Mouse (Mus musculus): ENCODE data around the gene Csnk1g1.

The Csnk1g1 gene

GRCm38 (mm10) chr9:65998965-65999364, 90.2 kb downstream of the Csnk1g1 start:
- DNase-seq, result no peak

DNA sequence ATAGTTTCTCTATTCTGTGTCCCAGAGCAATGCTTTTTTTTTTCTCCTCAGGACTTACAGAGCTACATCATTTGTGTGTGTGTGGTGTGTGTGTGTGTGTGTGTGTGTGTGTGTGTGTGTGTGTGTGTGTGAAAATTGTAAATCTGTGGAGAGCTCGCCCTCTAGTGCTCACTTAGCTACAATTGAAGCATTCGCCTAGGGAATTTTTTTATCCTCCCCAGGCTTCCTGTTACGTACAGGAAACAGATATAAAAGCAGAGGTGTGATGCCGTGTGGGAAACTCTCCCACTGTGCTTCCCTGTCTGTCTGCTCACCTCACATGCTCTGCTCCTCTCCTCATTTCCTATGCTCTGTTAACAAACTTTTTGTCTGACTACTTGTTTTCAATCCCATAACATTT, 95.7 kb downstream of the Csnk1g1 start:
- DNase-seq, result peak; percentile 25 to 40

- DNase-seq, result peak; percentile 51 to 64
Observed at GRCm38 (mm10) chr9:66007603-66008202, 99.0 kb downstream of the Csnk1g1 start.

DNA sequence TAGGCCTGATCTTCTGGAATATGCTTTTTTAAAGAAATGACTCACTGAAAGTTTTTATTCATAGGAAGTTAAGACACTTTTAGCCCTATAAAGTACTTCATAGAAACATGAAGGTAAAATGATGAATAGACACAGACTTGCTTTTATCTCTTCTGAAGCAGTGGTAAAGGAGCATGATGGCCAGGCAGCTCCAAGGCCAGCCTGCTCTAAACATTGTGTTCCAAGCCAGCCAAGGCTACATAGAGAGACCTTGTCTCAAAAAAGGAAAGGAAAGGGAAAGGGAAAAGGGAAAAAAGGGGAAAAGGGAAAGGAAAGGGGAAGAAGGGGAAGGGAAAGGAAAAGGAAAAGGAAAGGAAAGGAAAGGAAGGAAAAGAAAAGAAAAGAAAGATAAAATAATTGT, 111.9 kb downstream of the Csnk1g1 start:
- no peak for DNase-seq

- DNase-seq, result no peak
Observed at GRCm38 (mm10) chr9:66038082-66038481, 129.4 kb downstream of the Csnk1g1 start.

DNA sequence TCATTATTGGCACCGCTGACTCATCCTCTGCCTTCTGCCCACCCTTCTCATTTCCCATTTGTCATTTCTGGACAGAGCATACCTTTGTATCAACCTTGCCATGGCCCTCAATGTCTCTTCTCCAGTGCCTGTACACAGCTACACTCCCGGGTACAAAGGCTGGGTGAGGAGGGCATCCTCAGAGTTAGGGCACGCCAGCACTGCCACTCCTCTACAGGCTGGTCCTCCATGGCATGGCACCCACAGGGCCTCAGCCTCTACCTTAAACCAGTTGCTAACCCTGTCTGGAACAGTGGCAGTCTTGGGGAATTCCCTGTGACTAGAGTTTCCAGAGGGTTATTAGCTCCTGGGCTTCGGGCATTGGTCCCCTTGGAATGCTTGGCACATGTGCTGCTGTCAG, 129.9 kb downstream of the Csnk1g1 start:
- DNase-seq, result no peak

DNA sequence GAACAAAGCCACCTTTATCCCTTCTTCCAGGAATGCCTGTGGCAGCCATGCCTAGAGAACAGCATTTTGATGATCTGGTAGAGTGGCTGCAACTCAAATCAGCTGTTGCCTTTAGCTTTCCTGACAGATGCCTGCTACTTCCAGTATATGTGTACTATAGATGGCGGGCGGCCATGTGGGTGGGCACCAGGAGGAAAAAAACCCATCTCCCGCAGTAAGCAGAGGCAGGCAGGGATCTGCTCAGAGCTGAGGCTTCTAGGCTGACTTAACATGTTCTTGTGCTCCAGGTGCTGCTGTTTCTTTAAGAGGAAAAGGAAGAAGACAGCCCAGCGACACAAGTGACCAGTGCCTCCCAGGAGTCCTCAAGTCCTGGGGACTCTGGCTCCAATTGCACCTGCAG, 130.6 kb downstream of the Csnk1g1 start:
- DNase-seq, result no peak

DNA sequence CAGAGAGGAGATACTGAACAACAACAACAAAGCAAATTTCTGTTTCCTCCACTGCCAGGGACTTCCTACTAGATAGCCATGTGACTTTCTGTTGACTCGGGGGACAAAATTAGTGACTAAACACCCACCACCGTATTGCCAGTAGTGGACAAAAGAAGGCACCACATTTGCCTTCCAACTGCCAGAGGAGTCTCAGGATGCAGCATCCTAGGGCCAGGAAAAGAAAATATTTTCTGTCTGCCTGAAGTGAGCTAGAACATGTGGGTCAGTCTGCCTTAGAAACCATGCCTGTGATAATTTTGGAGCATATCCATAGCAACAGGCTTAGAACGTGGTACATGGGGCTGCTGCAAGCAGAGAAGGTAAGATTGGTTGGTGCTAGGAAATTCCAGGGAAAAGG, 132.1 kb downstream of the Csnk1g1 start:
- DNase-seq, result no peak

DNA sequence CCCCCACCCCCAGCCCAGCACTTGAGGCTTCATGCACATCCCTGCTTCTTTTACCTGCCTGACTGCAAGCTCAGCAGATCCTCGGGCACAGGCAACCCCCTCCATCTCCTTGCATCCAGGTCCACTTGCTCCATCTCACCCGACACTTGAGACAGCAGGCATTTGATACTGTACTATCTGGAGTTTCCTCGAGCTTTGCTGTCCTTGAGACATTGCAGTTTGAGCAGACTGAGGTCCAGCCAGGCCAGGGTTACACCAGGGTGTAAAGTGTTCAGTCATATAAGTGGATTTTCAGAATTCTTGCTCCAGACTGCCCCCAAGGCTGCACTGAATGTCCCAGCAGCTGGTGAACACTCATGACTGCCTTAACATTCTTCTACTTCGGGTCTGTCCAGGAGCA, 133.6 kb downstream of the Csnk1g1 start:
- no peak for DNase-seq

GRCm38 (mm10) chr9:66043241-66043640, 134.5 kb downstream of the Csnk1g1 start:
- no peak for DNase-seq

- DNase-seq, result no peak
Observed at GRCm38 (mm10) chr9:66049931-66050601, 141.3 kb downstream of the Csnk1g1 start.

GRCm38 (mm10) chr9:66051493-66051892, 142.8 kb downstream of the Csnk1g1 start:
- DNase-seq, result no peak

DNA sequence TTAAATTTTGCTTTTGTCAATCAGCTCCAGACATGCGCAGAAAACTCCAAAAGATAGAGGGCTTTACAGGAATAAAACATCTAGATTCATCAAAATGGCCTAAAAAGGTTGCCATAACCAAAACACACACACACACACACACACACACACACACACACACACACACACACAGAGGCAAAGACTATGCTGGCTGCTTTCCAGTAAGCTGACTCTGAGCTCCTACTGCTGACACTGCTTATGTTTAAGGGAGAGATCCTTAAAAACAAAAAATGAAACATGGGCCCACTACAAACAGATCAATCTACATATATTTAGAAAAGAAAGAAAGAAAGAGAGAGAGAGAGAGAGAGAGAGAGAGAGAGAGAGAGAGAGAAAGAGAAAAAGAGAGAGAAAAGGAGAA, 144.0 kb downstream of the Csnk1g1 start:
- no peak for DNase-seq

DNA sequence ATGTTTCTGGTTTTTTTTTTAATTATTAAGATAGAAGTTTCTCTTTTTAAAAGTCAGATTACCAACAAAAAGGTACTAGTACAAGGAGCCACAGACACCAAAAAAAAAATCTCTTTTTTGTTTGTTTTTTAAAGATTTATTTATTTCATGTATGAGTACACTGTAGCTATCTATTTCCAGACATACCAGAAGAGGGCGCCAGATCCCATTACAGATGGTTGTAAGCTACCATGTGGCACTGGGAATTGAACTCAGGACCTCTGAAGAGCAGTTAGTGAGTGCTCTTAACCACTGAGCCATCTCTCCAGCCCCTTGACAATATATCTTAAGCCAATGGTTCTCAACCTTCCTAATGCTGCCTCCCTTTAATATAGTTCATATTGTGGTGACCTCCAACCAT, 144.9 kb downstream of the Csnk1g1 start:
- no peak for DNase-seq

DNA sequence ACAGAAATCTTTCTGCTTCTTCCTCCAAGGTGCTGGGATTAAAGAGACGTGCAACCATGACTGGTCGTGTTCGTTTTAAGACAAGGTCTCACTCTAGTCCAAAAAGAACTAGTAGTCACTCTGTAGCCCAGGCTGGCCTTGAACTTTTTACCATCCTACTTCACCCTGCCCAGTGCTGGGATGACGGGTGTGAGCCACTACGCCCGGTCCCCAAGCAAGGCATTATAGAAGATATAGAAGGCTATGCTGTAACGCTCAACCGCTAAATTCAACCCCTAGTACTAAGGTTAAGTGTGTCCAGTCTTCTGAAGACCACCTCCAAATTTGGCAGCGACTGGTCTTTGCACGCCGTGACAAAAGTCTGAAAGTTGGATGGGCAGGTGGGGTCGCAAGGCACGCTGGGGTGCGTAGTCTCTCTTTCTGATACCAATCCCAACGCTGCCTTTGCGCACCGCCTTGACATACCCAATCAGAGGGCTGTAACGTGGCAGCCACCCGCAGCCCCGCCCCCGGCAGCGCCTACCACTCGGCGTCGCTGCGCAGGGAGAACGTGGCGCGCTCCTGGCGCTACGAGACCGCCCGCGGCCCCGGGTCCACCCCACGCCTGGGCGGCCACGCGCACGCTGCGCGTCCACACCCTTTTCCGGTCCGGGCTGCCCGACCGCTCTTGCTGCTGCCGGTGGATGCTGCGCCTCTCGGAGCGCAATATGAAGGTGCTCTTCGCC, 151.0 kb downstream of the Csnk1g1 start, which contains the start of gene Ppib:
Ppib (plus strand) TSS at position 640 of the 725 bp plus-strand sequence.
- DNase-seq, result peak; percentile 99

DNA sequence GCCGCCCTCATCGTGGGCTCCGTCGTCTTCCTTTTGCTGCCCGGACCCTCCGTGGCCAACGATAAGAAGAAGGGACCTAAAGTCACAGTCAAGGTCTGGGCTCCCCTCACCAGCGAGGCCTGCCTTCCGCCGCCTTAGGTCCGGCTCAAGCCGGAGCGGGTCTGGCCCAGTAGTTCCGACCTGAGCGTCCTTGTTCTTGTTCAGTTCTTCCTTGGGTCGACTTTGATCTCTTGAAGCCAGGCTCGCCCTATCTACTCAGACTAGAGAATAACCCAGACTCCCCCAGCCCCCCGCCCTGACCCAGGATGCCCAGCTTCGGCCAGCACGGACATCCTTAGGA, 151.6 kb downstream of the Csnk1g1 start:
- no peak for DNase-seq

GRCm38 (mm10) chr9:66060986-66061385, 152.3 kb downstream of the Csnk1g1 start:
- no peak for DNase-seq

DNA sequence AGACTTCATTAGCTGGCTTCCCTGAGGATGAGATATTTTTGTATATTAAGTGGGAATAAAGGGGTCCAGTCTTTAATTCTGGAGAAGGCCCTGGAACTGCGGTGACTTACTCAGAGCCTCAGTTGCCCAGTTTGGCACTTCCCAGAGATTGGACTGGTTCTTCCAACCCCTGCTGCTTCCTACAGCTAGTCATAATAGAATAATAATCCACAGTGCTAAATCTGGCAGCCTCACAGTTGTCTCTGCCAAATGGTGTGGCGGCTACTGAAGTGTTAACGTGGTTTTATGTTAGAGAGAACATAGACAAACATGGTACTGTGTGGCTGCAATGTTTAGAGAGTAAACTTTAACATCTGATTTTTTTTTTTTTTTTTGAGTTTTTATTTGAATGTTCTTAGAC, 152.9 kb downstream of the Csnk1g1 start:
- no peak for DNase-seq

DNA sequence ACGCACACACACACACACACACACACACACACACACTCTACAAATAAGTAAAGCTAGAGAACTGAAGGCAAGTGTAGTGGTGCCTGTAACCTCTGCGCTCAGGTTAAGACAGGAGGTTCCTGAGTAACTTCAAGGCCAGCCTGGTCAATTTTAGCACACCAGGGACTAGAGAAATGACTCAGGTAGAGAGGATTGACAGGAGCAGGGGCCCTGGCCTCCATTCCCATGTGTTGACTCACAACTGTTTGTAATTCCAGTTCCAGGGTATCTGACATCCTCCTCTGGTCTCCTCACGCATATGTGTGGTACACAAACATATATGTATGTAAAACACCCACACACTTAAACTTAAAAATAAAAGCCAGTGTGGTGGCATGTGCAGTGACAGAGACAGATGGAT, 154.7 kb downstream of the Csnk1g1 start:
- DNase-seq, result no peak

DNA sequence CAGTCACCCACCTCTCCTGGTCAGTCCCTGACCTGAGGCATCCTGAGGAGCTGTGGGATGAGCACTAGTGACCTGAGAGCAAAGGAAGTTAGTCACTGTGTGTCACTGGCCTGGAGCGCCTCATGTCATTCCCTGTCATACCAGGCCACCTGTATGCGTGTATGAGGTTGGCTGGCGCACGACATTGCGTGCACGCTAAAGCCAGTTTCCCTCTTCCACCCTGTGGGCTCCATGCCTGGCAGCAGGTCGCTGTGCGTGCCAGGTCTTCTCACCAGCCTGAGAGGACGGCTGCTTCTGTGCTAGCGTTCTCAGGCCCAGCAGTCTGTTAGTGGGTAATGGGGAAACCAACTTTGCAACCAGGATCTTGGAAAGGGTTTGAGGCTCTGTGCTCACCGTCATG, 155.6 kb downstream of the Csnk1g1 start:
- no peak for DNase-seq

DNA sequence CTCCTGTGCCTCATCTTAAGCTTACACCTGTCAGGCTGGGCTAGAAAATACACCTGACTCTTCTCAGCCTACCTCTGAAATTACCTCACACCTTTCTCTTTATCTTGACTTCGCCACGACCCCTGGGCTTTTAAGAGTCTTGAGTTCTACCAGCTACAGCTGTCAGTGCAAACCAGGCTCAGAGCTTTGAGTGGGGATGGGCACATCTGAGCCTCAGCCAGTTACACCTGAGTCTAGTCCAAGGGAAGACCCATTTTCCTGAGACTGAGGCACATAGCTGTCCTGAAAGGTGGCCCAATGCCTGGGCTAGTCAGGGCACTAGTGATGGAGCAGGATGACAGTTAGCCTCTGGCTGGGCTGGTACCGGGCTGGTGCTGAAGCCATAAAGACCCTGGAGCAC, 158.1 kb downstream of the Csnk1g1 start:
- no peak for DNase-seq

DNA sequence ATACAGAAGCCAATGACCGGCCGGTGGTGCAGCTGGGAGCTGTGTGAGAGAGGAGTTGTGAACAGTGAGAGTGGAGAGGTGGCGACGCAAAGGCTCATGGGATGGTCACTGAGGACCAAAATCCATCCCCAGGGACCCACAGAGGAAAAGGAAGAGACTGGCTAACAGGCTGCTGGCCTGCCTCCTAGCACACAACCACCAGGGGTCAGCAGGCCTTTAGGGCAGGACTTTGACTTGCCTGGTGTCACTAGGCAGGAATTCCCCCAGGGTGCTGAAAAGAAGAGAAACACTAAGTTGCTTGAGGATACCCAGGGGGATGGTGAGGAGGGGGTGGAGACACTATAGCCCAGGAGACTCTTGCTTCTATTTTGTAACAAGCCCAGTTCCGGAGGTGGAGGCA, 158.8 kb downstream of the Csnk1g1 start:
- DNase-seq, result no peak

- no peak for DNase-seq
Observed at GRCm38 (mm10) chr9:66068056-66068455, 159.3 kb downstream of the Csnk1g1 start.

DNA sequence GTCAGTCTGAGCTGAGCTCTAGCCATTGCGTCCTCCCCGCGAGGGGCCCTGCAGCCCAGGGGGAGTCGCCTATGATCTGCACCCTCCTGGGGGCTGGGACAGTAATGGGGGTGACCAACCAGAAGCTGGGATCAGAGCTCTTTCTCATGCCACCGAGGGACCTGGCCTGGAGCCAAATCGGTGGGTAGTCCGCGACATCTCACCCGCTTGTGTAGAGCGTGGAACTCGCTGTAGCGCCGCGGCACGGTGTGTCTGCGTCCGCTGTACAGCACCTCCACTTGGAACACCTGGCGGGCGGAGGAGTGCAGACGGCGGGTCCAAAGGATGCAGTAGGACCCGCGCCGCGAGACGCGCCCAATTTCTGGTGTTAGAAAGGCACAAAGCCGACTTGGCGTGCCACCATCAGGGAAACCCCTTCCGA, 160.3 kb downstream of the Csnk1g1 start:
- peak; percentile 47 to 55 for DNase-seq
